Mouse (Mus musculus): ENCODE results near the gene Sik2.

- TF ChIP-seq POLR2A (IDR thresholded peaks at IDR 0.05; ENCODE audit: borderline replicate concordance, extremely low read depth, low read depth, low read length) (no peak), CTCF (IDR thresholded peaks at IDR 0.05; ENCODE audit: insufficient read depth, low read length) (no peak)
These were observed 86.3 kb downstream of the Sik2 start for GRCm38 (mm10) chr9:50922363-50923153.
